Mouse (Mus musculus): ENCODE data around the gene Hoxc5.

The Hoxc5 gene

DNA sequence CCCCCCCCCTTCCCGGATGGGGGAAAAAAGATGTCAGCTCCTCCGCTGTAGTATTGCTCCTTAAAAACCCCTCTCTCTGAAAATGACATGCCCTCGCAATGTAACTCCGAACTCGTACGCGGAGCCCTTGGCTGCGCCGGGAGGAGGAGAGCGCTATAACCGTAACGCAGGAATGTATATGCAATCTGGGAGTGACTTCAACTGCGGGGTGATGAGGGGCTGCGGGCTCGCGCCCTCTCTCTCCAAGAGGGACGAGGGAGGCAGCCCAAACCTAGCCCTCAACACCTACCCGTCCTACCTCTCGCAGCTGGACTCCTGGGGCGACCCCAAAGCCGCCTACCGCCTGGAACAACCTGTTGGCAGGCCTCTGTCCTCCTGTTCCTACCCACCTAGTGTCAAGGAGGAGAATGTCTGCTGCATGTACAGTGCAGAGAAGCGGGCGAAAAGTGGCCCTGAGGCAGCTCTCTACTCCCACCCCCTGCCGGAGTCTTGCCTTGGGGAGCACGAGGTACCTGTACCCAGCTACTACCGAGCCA is 399 bp upstream of the Hoxc5 start, which contains the start of gene Hoxc10:
TSS of gene Hoxc10 (plus strand) at position 21 of the 536 bp plus-strand sequence.
- in situ Hi-C loops (cut with MseI, MboI): no loop called here

DNA sequence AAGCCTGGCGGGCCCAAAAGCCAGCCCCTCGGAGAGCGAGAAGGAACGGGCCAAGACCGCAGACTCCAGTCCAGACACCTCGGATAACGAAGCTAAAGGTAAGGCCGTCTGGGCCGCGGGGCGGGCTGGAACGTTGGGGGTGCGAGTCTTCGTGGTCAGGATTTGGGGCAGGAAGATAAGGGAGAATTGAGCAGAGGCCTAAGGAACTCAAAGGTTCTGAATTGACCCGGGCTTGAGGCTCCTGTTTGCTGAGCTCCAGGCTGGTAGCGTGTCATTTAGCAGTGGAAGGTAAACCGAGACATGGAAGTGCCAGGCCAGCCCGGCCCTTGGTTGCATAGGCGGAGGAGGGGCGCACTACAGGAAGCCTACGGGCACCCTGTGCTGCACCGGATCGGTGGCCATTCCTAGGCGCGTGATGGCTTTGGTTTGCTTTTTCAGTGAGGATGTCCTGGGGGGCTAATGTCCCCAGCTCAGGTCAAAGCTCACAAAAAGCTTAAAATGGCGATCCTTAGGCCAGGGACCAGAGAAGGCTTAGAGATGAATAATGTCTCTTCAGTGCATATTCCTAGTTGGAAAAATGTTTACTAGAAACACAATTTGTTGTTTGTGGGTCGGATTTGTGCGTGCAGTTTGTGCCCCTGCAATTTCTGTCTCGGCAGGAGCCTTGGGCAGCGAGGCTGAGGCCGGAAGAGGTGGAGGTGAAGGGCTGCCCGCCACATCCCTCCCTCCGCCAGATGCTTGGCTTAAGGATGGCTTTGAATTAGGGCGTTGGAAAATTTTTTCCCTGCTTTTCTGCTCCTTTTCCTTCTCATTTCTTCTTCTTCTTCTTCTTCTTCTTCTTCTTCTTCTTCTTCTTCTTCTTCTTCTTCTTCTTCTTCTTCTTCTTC is 511 bp downstream of the Hoxc5 start:
- in situ Hi-C loops (cut with MseI, MboI): no loop called here

DNA sequence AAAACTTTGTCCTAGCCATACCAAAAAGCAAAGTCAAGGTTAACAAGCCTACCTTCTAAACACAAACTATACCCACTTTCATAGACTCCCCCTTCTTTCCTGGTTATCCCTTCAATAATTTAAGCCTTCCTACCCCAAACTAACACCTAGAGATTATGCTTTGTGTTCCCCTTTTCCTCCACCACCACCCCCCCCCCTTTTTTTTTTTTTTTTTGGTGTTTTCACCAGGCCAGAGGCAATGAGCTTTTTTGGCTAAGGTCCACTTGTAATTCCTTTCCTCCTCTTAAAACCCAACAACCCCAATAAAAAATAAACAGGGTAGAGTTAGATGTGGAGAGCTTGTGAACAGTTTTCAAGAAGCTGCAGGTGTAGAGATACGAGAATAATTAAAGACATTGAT is 2.1 kb downstream of the Hoxc5 start:
- in situ Hi-C loops (cut with MseI, MboI): no loop called here

DNA sequence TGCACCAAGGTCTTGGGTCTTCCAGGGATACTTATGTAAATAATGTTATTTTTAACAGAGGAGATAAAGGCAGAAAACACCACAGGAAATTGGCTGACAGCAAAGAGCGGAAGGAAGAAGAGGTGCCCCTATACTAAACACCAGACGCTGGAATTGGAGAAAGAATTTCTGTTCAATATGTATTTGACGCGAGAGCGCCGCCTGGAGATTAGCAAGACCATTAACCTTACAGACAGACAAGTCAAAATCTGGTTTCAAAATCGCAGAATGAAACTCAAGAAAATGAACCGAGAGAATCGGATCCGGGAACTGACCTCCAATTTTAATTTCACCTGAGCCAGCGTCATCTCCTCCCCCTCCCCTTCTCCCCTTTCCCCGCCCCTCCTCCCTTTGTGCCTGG is 3.5 kb downstream of the Hoxc5 start:
- in situ Hi-C loops (cut with MseI, MboI): no loop called here

DNA sequence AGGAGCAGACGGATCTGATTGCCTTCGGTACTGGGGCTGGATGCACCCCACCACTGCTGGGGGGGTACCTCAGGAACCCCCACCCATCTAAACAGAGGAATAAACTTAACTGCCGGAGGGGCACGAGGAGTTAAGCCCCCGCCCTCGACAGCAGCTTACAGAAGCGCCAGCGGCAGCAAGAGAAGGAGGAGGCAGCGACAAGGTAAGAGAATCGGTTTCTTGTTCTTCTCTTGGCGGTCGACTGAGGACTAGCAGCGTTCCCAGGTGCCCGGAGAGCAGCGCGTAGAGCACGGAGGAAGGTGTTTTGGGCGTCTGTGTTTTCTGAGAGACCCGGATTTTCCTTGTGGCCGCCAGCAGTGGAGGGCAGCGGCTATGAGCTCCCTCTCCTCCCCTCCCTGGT is 5.0 kb downstream of the Hoxc5 start:
- in situ Hi-C loops (cut with MseI, MboI): no loop called here

DNA sequence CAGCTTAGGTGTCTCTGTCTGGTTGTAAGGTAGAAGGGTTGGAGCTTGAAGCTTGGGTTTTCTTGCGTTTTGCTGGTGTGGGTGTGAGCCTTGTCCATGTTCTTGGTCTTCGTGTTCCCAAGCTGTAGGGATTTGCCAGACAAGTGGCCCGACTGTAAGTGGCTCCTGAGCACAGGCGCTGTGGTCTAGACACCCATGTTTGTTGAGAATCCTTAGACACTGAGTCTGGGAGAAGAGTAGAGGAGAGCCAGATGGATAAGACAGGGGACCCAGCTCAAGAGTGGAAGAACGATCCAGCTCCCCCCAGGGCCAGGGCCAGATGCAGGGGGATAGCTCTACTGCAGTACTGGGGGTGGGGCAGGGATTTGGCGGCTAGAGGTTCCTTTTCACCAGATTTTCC is 5.5 kb downstream of the Hoxc5 start:
- in situ Hi-C loops (cut with MseI, MboI): no loop called here

DNA sequence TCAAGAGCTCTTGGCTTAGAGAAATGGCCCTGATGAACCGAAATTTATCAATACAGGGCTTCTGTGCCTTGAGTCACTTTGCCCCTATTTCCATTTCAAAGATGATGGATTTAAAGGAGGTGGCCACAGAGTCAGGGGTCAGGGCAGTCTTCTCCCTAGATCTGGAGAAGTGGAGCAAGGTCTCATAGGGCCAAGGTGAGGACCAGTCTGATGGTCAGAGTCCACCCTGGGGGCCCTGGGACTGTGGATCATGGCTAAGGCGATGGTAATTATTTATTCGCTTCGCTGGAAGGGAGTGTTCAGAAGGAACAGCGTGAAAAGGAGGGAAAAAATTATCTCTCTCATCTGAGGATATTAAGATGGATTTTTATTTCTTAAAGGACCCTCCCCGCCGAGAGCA is 7.8 kb downstream of the Hoxc5 start:
- in situ Hi-C loops (cut with MseI, MboI): no loop called here

DNA sequence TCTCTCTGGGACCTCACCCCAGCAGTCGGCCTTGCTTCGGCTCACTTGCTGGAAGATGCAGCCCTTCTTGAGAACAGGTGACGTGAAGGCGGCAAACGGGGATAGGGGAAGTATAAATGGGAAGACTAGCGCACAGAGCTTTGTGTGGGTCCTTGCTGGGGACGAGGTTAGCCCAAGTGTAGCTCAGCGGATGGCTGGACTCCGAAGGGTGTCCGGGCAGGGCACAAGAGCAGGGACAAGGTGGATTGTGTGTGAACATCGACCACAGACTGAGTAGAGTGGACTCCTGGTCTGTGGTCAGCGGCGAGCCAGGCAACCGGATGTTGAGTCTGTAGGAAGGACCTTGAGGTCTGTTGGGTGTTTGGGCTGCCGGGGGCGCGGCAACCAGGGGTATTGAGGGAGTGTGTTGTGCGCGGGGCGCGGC is 8.5 kb downstream of the Hoxc5 start:
- in situ Hi-C loops (cut with MseI, MboI): no loop called here

DNA sequence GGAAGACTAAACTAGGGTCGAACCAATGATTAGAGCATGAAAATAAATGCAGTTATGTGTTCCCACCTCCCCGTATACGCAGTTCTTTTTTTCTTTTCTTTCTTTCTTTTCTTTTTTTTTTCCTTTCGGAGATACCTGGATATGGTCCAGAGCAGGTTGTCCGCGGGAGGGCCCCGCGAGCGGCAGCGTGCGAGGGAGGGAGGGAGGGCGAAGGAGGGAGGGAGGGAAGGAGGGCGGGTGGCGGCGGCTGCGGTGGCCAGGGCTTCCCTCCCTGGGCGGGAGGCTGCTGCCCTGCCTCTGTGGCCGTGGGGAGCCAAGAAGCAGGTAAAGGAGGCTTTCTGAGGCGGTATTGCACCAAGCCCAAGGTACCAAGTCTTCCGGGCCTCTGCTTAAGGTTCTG is 8.9 kb downstream of the Hoxc5 start, which contains the start of gene Hoxc9:
TSS of gene Hoxc9 (plus strand) at position 269 of the 400 bp plus-strand sequence.
- in situ Hi-C loops (cut with MseI, MboI): no loop called here

DNA sequence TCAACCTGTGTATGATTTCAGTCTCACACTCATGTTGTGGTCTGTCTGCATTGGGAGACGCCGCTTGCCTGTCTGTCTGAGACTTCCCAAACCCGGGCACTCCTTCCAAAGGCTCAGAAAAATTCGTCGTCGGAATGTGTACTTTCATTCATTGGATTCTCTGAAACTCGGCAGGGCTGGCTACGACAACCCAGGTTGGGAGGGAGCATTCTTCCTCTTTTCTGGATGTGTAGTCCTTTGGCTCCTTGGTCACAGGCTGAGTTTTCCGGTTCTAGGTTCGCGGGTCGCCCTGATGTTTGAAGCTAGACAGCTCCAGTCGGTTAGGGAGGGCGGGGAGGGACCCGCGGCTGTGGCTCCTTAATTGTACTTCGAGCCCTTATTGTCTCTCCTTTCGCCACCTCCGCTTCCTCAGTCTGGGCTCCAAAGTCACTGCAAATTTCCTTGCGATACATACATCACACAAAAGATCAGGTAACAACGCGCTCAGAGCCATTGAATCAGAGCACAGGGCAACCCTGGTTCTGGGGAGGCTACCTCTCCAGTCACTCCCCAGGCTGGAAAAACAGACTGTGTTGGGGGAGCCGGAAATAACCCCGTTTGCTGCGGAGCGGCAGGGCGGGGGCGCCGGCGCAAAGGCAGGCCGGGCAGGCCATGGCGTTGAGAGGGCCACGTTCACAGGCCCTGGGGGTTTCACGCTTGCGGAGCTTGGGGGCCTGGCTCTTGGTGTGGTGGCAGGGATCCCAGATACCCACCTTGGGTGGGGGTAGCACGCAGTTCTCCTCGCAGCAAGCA is 9.6 kb downstream of the Hoxc5 start:
- in situ Hi-C loops (cut with MseI, MboI): no loop called here

DNA sequence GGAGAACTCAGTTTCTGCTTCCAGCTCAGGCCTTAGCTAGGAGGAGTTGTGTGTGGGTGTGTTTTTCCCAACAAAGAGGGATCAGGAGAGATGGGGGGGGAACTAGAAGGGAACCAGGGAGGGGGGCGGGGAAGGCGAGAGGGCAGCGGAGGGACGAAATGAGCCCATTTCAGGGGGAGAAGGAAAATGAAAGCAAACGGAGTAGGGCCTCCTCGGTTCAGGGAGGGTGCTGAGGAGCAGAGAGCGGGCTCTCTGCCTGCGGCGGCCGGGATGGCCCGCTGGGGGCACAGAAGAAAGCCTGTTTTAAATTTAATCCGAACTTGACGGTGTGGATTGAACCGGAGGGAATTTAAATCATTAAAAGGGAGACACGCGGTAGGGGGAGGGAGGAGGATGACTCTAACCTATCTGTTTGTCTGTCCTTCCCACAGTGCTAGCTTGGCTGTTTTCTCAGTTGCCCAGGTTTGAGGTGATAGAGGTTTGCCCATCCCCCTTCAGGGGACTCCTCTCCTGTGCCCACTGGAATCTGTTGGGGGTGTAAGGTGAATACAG is 10.3 kb downstream of the Hoxc5 start:
- in situ Hi-C loops (cut with MseI, MboI): no loop called here

DNA sequence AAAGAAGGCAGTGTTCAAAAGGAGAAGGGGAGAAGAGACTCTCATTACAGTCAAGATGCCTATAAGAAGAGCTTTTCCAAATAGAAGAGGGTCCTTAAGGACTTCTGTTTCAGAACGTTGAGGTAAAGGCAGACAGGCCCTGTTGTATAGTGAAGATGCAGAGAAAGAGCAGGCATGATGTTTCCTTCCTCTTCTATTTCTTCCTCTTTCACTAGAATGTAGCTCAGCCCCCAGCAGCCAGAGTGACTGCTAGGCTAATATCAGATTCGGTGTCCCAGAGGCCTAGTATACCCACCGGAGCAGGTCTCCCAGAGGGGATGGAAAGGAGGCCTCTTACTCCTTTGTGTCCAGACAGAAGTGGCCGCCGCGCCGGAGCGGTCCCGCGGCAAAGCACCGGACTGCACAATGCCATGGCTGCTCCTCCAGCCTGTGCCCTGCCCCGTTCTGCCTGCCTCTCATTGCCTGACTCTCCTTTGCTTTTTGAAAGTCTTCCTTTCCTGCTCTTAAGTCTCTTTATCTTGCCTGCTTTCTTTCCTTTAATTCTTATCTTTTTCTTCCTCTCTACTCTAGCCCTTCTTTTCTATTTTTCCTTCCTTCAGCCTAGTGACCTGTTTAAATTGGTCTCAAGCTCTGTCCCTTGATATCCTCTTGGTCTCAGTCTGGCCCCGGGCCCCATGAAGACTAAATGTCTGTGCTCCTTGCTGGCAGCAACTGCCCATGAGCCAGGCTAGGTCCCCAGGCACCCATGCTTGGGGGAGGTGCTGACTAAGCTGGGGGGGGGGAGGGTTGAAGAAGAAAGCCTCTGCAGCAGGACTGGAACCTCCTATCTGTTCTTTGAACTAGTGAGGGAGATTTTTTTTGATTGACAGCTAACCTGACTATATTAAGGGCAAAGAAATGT is 11.6 kb downstream of the Hoxc5 start:
- in situ Hi-C loops (cut with MseI, MboI): no loop called here

DNA sequence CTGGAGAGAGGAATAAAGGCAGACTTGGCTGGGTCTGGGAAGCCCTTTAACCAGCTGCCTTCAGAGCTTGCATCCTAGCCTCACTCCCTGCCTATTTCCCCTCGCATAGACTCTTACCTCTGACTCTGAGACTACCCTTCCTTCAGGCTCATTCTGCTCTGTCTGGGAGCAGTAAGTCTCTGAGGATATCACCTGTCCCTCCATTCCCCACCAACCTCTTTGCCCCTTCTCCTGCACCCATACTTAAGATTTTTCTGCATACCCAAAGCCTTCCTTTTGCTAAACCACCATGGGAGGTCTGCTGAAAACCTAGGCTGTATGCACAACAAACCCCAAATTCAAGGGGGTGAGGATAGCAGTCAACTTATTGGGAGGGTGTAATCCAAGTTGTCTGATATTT is 12.7 kb downstream of the Hoxc5 start:
- in situ Hi-C loops (cut with MseI, MboI): no loop called here

DNA sequence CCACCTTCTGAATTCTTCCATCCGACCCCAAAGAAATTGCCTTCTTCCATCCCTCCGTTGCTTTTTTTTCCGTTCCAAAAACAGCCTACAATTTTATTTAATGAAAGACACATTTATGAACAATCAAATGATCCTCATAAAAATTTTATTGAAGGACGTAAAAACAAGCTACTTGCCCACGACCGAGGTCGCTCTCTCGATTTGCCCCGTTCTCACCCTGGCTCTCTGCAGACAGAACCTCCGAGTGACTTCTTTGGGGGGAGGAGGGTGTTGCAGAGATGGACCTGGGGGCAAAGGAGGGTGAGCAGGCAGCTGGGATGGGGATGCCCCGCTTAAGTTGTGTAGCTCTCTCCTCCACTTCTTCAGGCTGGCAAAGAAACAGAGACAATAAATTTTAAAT is 13.1 kb downstream of the Hoxc5 start:
- in situ Hi-C loops (cut with MseI, MboI): no loop called here

DNA sequence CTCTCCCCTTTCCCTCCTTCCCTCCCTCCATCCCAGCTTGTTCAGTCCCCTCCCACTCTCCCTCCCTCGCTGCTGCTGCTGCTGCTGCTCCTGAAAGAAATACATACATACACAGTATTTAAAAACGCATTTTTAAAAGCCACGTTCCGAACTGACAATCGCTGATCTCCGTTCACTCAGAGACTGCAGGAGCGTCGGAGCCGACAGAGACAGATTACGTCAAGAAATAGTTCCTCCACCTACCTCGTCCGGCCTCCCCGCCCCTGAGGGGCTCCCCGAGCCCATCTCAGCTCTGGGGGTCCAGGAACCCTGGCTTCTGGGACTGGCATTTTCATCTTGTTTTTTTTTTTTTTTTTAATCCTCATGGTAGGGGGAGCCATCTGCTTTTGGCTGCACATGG is 13.7 kb downstream of the Hoxc5 start:
- in situ Hi-C loops (cut with MseI, MboI): no loop called here

DNA sequence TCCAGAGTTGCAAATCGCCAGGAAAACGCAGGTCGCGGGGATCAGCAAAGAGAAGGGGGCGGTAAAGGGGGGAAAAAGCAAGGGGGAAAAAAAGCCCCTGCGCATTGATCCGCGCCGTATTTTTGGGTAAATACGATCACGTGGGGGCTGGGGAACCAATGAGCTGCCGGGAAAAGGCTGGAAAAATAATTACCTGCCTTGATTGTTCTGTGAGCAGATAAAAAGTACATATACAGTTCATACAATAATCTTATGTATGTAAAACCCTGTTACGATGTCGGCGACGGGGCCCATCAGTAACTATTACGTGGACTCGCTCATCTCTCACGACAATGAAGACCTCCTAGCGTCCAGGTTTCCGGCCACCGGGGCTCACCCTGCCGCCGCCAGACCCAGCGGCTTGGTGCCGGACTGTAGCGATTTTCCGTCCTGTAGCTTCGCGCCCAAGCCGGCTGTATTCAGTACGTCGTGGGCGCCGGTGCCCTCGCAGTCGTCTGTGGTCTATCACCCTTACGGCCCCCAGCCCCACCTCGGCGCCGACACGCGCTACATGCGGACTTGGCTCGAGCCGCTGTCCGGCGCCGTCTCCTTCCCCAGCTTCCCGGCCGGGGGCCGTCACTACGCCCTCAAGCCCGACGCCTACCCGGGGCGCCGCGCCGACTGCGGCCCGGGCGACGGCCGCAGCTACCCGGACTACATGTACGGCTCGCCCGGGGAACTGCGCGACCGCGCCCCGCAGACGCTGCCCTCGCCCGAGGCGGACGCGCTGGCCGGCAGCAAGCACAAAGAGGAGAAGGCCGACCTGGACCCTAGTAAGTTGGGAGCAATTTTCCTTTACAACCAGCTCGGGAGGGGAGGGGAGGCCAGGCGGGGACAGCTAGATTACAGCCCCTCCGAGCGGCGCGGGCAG is 14.4 kb downstream of the Hoxc5 start:
- in situ Hi-C loops (cut with MseI, MboI): no loop called here

DNA sequence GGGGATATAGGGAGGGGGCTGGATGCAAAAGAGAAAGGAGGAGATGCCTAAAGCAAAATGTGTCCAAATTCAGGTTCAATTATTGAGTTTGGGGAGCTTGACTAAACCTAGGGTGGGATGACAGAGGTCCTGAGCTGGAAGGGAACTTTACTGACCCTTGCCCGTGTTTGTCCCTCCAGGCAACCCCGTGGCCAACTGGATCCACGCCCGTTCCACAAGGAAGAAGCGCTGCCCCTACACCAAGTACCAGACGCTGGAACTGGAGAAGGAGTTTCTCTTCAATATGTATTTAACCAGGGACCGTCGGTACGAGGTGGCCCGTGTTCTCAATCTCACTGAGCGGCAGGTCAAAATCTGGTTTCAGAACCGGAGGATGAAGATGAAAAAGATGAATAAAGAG is 16.5 kb downstream of the Hoxc5 start:
- in situ Hi-C loops (cut with MseI, MboI): no loop called here

DNA sequence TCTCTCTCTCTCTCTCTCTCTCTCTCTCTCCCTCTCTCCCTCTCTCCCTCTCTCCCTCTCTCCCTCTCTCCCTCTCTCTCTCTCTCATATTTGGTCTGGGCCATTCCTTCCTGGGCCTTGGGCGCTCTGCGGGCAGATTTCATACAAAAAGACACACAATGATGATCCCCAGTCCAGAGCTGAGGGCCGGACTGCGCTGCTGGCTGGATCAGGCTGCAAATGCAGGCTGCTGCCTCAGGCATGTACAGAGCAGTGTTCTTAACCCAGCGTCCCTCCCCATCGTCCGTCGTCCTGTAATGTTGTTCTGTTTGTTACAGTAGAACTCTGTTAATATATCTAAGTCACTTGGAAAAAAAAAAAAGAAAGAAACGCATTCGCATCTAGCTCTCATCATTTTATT is 17.3 kb downstream of the Hoxc5 start:
- in situ Hi-C loops (cut with MseI, MboI): no loop called here

DNA sequence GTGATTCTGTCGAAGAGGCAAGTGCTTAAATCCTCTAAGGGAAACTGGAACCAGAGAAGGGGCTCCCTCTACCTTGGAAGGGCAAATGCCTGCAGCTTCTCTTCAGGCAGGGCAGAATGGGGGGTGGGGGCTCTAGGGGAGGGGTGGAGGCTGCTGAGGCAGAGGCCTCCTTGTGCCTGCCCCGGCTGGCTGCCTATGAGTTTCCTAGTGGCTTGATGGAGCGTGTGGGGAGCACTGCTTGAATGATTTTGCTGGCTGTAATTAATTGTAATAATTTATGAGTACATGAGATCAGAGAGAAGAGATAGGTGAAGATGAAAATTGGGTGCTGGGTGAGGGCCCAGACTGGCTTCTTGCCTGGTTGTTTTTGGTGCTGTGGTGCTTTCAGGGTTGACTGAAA is 17.7 kb downstream of the Hoxc5 start:
- in situ Hi-C loops (cut with MseI, MboI): loop anchor here (5.0 kb wide), 2 partner anchors 182 to 187 kb away; partner anchors contain the start of gene Smug1 (in 1 of the 2)

All from mouse trophoblast stem cell (cell line).